Mouse (Mus musculus) erythroblast, embryonic 14.5 days (primary cell): ENCODE measurements around the gene Rai14.

ENCODE experiments used
- GATA1 ChIP-seq: IDR thresholded peaks from 2 replicates; pipeline ENCODE4 v1.6.1; 2012; ENCODE audit warnings: low read length, inconsistent platforms, mixed read lengths
- TAL1 ChIP-seq: IDR thresholded peaks from 3 replicates; pipeline ENCODE4 v1.6.1; 2012; ENCODE audit warnings: low read length, inconsistent platforms, mixed read lengths

GRCm38 (mm10) chr15:10643224-10643623 lies 71.2 kb downstream of the Rai14 start:
- TF ChIP-seq TAL1 (no peak), GATA1 (no peak)
